23 mouse cellular contexts compared by ENCODE assay signal in genomic region chr6:16513541-16513940, GRCm38 (mm10).
"Had no signal": no experiment of that assay in that cellular context is flagged by ENCODE, and none has a peak within 500 bp of the region (broad histone marks: within the 10 kb centered on the region; RNA-seq: fewer than 3 reads in every experiment).

No protein-coding gene starts in this region.

- H3K9me3 ChIP-seq: intestine, embryonic 15.5 days; limb, embryonic 10.5 days; liver, embryonic 13.5 days had no signal

- DNase-seq: gastrocnemius, adult 2 months; gastrocnemius, postnatal 10 days; gastrocnemius, postnatal 25 days; heart, adult 18-20 months; heart, postnatal 10 days; heart, postnatal 4 days; kidney, adult 18-20 months; kidney, adult 8-10 months; kidney, postnatal 10 days; kidney, postnatal 25 days; kidney, postnatal 4 days; liver; liver, embryonic 13.5 days had no signal

- H3K36me3 ChIP-seq: heart, embryonic 10.5 days; heart, embryonic 12.5 days; hindbrain, embryonic 10.5 days; hindbrain, embryonic 12.5 days; intestine, embryonic 15.5 days; limb, embryonic 10.5 days; limb, embryonic 12.5 days; liver, embryonic 13.5 days had no signal

- H3K27ac ChIP-seq: gastrocnemius, adult 2 months; heart, embryonic 10.5 days; hindbrain, embryonic 10.5 days; hindbrain, embryonic 12.5 days; hindbrain, embryonic 14.5 days; intestine, embryonic 15.5 days; layer of hippocampus, adult 2 months; left cerebral cortex, adult 2 months; limb, embryonic 10.5 days; limb, embryonic 12.5 days; liver, embryonic 13.5 days had no signal

- H3K4me3 ChIP-seq: gastrocnemius, adult 2 months; heart, embryonic 10.5 days; heart, embryonic 12.5 days; hindbrain, embryonic 10.5 days; hindbrain, embryonic 12.5 days; intestine, embryonic 15.5 days; layer of hippocampus, adult 2 months; left cerebral cortex, adult 2 months; limb, embryonic 10.5 days; limb, embryonic 12.5 days; liver, embryonic 13.5 days had no signal

- H3K4me1 ChIP-seq: heart, embryonic 10.5 days; heart, embryonic 12.5 days; hindbrain, embryonic 10.5 days; hindbrain, embryonic 12.5 days; intestine, embryonic 15.5 days; limb, embryonic 10.5 days; limb, embryonic 12.5 days; liver, embryonic 13.5 days had no signal

- H3K9ac ChIP-seq: heart, embryonic 12.5 days; hindbrain, embryonic 12.5 days; hindbrain, embryonic 14.5 days; intestine, embryonic 15.5 days; limb, embryonic 12.5 days; liver, embryonic 13.5 days had no signal

- H3K27me3 ChIP-seq: heart, embryonic 12.5 days; hindbrain, embryonic 12.5 days; intestine, embryonic 15.5 days; limb, embryonic 12.5 days; liver, embryonic 13.5 days had no signal
